Mouse (Mus musculus) T-helper 17 cell (primary cell): ENCODE measurements around the gene Nptn.

Experiments
- in situ Hi-C, 2 experiments: fragments of 300-600 bp; cut with MboI, MseI; formaldehyde crosslinking; loops; 1 replicate in 1 of 2; 2 replicates in 1 of 2; pipeline ENCODE4 v1.15.1; 2025; ENCODE audit warnings: high pct_unique_total_duplicates in 2 of 2

The Nptn gene

DNA sequence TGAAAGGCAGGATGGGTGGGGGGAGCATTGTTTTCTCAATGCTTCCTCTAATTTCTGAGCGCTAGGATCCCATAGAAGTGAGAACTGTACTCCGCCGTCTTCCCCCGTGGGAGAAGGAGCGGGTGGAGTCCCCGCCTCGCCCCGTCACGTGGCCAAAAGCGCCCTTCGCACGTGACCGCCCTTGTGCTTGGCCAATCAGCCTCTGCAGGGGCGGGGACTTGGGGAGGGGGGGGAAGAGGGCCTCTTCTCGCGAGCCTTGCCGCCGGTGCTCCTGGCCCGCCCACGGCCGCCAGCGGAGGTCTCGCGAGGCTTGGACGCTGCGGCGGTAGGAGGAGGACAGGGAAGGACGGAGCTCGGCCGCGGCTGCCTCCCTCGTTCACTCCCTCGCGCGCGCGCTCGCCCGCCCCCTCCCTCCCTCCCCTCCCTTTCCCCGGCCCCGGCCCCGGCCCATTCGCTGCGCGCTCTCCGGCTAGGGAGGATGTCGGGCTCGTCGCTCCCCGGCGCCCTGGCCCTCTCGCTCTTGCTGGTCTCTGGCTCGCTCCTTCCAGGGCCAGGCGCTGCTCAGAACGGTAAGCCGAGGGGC is at the start of gene Nptn:
Nptn (plus strand) TSS at position 283 of the 583 bp plus-strand sequence.
- in situ Hi-C loops: loop anchor here (5.0 to 10.0 kb wide), 3 partner anchors 35 to 1507 kb away; partner anchors contain the start of gene Sin3a (in 1 of the 2)

GRCm38 (mm10) chr9:58533322-58533721 is 48.7 kb upstream of the Nptn start:
- in situ Hi-C loops: loop anchor here in 1 of 2 experiments (10.0 kb wide), 1 partner anchor 341 kb away; no protein-coding TSS in a partner anchor

- in situ Hi-C loops: loop anchor here (5.0 to 10.0 kb wide), 4 partner anchors 123 to 1252 kb away; no protein-coding TSS in a partner anchor
Measured at GRCm38 (mm10) chr9:58534766-58535165, 47.3 kb upstream of the Nptn start.

DNA sequence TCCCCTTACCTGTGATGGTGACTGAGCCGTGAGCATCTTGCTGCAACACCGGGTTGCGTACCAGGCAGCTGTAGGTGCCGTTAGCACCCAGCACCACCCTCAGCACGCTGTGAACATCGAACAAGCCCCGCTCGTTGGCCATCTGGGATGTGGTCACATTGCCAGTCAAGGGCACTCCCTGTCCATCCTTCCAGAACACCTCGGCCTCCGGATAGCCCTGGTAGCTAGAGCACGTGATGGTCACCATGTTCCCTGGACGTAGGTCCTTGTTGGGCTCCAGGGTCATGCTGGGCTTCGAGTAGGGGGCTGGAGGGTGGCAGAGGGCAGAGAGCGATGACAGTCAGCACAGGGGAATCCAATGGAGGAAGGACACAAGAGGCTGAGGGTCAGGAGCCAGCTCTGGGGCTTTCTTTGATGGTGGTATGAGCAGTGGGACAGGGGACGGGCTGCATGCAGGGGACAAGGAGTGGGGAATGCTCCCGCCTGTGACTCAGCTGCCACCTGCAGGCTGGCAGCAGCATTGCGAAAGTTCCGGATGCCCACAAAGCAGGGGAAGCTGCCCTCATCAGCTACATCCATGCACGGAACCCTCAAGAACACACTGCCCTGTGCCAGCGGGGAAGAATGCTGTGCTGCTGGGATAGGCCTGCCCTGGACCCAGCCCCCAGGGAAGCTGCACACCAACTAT is 46.4 kb upstream of the Nptn start:
- in situ Hi-C loops: loop anchor here (5.0 to 10.0 kb wide), 4 partner anchors 122 to 1253 kb away; no protein-coding TSS in a partner anchor

DNA sequence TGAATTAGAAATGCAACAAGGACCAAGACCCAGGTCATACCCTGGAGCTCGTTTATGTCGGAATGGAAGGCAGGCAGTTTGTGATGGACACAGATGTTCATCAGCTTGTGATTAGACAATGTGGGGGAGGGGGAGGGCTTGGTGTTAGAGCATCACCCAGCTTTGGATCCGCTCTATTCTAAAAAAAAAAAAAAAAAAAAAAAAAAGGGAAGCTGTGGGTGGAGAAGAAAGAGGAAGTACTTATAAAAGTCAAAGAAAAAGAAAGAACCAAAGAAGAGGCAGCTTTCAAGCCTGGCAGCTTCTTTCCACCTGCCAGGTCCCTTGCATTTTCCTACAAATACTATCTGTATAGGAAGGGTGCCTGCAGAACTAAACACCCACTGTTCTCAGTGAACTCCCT is 44.3 kb upstream of the Nptn start:
- in situ Hi-C loops: loop anchor here (5.0 to 10.0 kb wide), 4 partner anchors 120 to 1255 kb away; no protein-coding TSS in a partner anchor

- in situ Hi-C loops: loop anchor here (5.0 to 10.0 kb wide), 7 partner anchors 115 to 1935 kb away; no protein-coding TSS in a partner anchor
Measured at GRCm38 (mm10) chr9:58539886-58540285, 42.2 kb upstream of the Nptn start.

GRCm38 (mm10) chr9:58541895-58542338 is 40.1 kb upstream of the Nptn start:
- in situ Hi-C loops: loop anchor here (5.0 to 10.0 kb wide), 3 partner anchors 113 to 1933 kb away; no protein-coding TSS in a partner anchor

DNA sequence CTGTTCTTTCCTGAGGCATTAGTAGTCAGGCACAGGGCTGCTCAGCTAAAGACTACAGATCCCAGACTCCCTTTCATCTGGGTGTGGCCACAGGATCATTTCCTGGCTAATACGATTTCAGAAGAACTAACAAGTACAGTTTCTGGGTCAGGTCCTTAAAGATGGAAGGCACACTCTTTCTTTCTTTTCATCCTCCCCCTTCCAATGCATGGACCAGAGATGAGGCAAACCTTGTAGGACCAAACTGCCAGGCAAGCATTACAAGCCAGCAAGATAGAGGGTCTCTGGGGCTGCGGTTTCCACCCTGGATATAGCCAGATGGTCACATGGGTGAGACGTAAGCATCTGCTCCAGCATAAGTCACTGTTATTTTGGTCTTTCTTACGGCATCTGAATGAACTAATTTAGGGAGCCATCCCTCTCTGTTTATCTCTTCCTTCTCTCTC is 37.1 kb upstream of the Nptn start:
- in situ Hi-C loops: loop anchor here (5.0 to 10.0 kb wide), 3 partner anchors 110 to 1930 kb away; no protein-coding TSS in a partner anchor

- in situ Hi-C loops: loop anchor here (10.0 kb wide), 2 partner anchors 109 to 1929 kb away; no protein-coding TSS in a partner anchor
Measured at GRCm38 (mm10) chr9:58545428-58545827, 36.6 kb upstream of the Nptn start.

DNA sequence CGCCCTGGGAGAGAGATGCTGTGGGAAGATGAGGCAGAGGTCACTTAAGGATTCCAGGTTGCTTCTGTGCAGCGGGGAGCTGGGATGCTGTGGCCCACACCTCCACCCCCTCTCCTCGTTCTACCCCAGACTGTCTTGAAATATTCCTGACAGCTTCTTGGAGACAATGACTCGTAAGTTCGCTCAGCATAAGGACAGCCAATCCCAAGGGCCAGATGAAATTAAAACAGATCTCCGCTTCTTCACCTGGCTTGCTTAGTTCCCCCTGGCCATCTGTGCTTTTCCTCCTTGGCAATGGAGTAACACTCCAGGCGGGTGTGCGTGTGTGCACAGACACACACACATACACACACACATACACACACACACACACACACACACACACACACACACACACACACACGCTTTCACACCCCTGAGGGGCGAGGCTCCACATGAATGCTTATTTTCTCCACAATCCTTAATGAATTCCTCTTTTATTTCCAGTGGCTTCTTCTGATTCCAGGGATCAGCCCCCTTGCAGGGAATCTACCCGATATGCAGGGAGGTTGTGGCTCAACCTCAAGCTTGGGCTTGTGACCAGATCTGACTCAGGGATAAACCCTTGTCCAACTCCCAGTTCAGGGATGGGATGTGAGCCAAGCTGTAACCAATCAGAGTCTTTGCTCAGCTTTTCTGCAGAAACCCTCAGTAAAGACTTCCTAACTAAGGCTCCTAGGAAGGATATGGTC is 35.2 kb upstream of the Nptn start:
- in situ Hi-C loops: loop anchor here (10.0 kb wide), 2 partner anchors 108 to 1928 kb away; no protein-coding TSS in a partner anchor

- in situ Hi-C loops: loop anchor here (10.0 kb wide), 2 partner anchors 106 to 1926 kb away; no protein-coding TSS in a partner anchor
Measured at GRCm38 (mm10) chr9:58548897-58549296, 33.1 kb upstream of the Nptn start.

DNA sequence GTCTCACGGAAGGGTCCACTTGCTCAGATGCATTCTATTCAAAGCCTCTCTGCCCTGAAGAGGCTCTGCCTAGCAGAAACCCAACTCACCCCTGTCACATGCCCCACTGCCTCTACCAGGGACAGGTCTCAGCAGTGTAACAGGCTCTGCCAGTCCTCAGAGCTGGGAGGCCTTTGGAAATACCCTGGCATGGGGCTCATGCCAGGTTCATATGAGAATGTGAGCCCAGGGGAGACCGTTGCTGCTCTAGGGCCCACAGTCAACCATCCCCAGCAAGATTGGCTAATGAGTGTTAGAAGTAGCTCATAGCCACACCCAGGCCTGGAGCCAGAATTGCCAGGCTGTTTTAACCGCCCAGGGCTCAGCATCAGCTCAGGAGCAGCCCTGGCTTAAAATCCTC is 32.3 kb upstream of the Nptn start:
- in situ Hi-C loops: loop anchor here (10.0 kb wide), 3 partner anchors 105 to 1925 kb away; no protein-coding TSS in a partner anchor

DNA sequence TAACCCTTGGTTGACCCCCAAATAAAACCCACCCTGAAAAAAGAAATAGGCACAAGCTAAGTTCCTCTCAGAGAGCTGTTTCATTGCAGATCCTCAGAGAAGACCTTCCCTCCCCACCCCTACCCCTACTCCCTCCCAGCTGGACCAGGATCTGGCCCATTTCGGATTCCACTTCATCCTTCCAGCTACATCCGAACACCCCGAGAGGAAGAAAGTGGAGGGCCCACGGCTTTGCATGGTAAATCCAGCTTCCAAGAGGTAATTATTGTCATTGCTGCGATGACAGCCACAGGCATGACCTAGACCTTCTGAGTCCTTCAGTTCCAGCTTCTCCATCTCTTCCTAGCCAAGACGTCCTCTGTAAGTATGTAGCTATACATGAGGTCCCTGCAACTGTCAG is 31.1 kb upstream of the Nptn start:
- in situ Hi-C loops: loop anchor here in 1 of 2 experiments (10.0 kb wide), 1 partner anchor 1156 kb away; no protein-coding TSS in a partner anchor

DNA sequence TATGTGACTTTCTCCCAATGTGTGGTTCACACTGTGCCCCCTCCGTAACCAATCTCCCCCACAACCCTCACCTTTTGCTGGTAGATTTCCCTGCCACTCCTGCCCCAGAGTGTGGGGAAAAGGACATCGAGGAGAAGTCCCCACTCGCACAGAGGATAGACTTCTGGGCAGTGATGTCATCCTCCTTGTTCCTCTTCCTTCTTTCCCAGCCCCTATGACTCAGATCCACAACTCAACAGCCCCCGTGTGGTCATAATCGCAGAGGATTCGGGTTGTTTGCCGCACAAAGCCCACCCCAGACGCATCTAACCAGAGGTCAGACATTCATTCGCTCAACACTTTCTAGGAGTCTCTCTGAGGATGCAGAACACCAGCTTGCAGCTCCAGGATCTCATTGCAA is 30.0 kb upstream of the Nptn start:
- in situ Hi-C loops: loop anchor here in 1 of 2 experiments (10.0 kb wide), 1 partner anchor 1157 kb away; no protein-coding TSS in a partner anchor

- in situ Hi-C loops: loop anchor here in 1 of 2 experiments (10.0 kb wide), 1 partner anchor 1159 kb away; no protein-coding TSS in a partner anchor
Measured at GRCm38 (mm10) chr9:58554056-58554907, 27.8 kb upstream of the Nptn start.

DNA sequence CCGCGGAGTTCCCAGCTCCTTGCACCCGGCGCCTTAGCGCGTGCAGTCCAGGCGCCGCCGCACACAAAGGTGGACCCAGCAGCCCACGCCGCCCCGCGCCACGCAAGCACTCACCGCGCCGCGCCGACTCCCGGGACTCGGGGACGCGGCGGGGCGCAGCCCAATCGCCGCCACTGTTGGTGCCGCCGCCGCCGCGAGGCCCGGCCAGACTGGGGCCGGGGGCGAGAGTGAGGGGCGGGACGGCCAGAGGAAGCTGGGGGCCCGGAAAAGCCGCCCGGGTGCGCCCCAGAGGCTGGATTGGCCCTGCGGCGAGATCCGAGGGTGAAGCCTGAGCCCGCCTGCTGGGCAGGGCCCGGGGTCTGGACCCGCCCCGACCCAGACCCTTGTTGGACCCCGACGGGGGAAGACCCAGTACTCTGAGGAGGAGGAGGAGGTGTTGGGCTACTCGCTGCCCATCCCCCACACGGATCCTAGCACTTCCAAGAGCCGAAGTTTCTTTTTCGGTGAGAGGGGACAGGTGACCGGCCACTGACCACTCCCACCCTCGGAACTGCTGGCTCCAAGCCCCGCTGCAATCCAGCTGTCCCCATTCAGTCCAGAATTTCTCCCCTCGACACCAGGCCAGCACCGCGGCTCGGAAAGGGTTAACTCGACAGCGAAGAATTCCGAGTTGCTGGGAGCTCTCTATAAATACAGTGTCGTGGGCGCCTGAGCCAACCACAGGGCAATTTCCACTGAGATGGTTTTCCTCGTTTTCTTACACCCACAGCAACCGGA is 26.9 kb upstream of the Nptn start, which contains the start of gene Cd276:
Cd276 (minus strand) TSS at position 530 of the 777 bp plus-strand sequence.
- in situ Hi-C loops: loop anchor here in 1 of 2 experiments (10.0 kb wide), 1 partner anchor 1160 kb away; no protein-coding TSS in a partner anchor

DNA sequence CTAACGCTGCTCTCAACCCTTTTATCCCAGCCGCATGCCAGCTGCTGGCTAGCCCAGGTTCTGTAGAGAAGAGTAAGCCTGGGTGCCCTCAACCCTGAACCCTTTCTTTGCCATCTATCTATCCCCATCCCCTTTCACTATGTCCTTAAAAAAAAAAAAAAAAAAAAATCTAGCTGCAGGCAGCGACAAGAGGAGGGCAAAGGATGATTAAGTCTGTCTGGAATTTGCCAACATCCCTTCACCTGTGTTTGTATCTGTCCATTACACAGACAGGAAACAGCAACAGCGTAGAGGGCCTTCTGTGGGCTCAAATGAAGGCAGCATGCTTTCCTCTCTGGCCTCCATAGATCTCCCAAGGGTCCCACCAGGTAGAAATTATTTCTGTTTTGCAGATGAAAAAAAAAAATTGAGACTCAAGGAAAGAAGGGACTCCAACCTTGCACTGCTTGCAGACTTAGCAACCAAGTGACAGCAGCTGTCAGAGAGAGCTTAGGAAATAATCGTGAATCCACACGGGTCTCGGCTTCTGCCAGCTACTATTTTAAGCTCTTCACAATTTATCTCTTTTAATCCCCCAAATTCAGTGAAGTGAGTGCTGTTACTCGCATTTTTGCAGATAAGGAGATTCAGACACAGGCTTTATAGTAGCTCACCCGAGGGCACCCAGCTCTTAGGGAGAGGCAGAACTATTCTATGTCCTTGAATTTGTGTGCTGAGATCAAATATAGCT is 26.2 kb upstream of the Nptn start:
- in situ Hi-C loops: loop anchor here in 1 of 2 experiments (10.0 kb wide), 1 partner anchor 1161 kb away; no protein-coding TSS in a partner anchor

DNA sequence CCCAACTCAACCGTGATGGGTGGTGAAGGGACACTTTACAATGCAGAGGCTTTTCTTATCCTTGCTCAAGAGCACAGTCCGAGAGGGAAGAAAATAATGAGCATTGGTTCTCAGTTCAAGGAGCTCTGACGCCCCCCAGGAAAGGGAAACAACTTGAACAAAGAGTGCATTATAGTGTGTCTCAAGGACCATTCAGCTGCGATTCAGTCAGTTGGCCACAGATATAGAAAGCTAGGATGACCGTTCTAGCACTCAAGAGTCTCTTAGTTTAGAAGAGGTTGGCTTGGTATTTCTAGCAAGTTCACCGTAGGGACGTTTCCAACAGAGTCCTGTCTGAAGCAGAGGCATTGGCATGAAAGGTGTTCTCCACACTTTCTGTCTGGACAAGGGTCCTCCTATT is 25.4 kb upstream of the Nptn start:
- in situ Hi-C loops: loop anchor here in 1 of 2 experiments (10.0 kb wide), 1 partner anchor 1162 kb away; no protein-coding TSS in a partner anchor
